Mouse (Mus musculus) cortical plate, adult 2 months (tissue): ENCODE data around the gene Sptbn1.

Experiments used
- CTCF ChIP-seq: fragments of 200-500 bp; IDR thresholded peaks from 2 replicates; pipeline ENCODE4 v1.5.1; 2011; ENCODE audit warnings: mild to moderate bottlenecking, control low read depth, low read length; ENCODE audit not compliant: insufficient read depth; ENCODE audit errors: extremely low read depth
- POLR2A ChIP-seq: fragments of 200-500 bp; IDR thresholded peaks from 2 replicates; pipeline ENCODE4 v1.6.1; 2011; ENCODE audit warnings: mild to moderate bottlenecking, low read length, control low read depth; ENCODE audit not compliant: insufficient read depth; ENCODE audit errors: extremely low read depth

DNA sequence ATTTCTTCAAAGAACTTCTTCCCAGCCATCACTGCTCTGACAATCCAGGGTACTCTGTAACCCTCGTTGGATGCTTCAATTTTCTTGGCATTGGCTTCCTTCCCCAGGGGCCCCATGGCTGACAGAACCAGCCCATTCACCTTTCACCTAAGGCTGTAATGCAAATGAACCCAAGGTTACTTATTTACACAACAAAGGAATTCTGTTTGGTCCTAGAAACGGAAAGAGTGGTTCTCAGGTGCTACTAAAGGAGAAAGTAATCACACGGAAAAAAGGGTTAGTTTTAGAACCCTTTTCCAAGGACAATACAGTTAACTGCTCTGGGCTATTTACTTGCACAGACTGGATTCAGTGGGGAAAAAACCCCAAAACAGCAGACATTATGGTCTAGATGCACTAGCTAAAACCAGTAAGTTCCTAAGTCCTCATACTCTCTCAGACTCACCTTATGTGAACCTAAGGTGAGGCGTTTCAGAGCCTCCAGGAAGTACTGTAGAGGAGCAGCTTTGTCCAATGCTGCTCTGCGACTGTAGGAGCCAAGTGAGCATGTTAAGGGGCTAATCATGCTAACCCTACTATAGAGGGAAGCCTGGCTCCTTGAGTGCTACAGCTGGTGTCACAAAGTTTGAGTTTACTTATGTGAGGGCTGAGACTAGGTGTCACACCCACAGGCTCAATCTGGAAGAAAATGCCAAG, 90.7 kb downstream of the Sptbn1 start:
- no peak for TF ChIP-seq POLR2A
- TF ChIP-seq CTCF, result no peak
